Mouse (Mus musculus) ES-E14 (cell line): ENCODE measurements around the gene Gstm4.

Experiments used
- CHD2 ChIP-seq: IDR thresholded peaks from 2 replicates; pipeline ENCODE4 v1.6.1; 2014; ENCODE audit warnings: mild to moderate bottlenecking, low read depth, low read length, inconsistent platforms
- HCFC1 ChIP-seq: IDR thresholded peaks from 2 replicates; pipeline ENCODE4 v1.6.1; 2012; ENCODE audit warnings: low read length, inconsistent platforms, borderline replicate concordance; ENCODE audit not compliant: insufficient read depth
- MAFK ChIP-seq: IDR thresholded peaks from 2 replicates; pipeline ENCODE4 v1.6.1; 2014; ENCODE audit warnings: mild to moderate bottlenecking, low read depth, low read length, inconsistent platforms; ENCODE audit not compliant: insufficient read depth
- ZC3H11A ChIP-seq: IDR thresholded peaks from 2 replicates; pipeline ENCODE4 v1.6.1; 2012; ENCODE audit warnings: low read depth, mild to moderate bottlenecking, inconsistent platforms, low read length, borderline replicate concordance
- ZNF384 ChIP-seq: IDR thresholded peaks from 2 replicates; pipeline ENCODE4 v1.6.1; 2012; ENCODE audit warnings: low read depth, low read length, inconsistent platforms

DNA sequence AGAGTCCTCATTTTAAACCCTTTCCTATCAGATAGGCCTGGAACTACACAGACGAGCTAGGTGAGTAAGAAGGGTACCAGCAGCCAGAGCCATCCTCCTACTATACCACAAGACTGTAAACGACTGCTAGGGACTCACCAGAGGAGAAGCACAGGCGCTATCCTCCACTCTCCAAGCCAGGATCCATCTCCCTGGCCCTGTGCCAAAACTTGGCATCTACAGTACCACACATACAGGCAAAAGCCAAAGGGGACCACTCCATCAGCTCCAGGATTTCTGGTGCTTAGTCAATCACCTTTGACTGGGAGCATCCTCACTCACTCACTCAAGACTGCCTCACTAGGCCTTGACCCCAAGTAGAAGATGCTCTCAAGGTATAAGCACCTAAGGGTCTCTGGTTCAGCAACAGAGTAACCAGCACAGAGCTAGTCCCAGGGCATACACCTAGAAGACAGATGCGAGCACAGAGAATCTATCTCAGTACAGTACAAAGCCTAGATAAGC lies 39.3 kb upstream of the Gstm4 start:
- TF ChIP-seq MAFK (no peak), HCFC1 (no peak), ZC3H11A (no peak), CHD2 (no peak), ZNF384 (no peak)
